Mouse (Mus musculus) stomach, postnatal 0 days (tissue): ENCODE results near the gene Sult3a1.

Experiments
- CTCF ChIP-seq: IDR thresholded peaks from 2 replicates; pipeline ENCODE4 v1.5.1; 2016; ENCODE audit warnings: antibody characterized with exemption, low read depth, mild to moderate bottlenecking, moderate library complexity
- EP300 ChIP-seq: optimal IDR thresholded peaks from 2 replicates; pipeline ENCODE3; 2016; ENCODE audit warnings: antibody characterized with exemption

DNA sequence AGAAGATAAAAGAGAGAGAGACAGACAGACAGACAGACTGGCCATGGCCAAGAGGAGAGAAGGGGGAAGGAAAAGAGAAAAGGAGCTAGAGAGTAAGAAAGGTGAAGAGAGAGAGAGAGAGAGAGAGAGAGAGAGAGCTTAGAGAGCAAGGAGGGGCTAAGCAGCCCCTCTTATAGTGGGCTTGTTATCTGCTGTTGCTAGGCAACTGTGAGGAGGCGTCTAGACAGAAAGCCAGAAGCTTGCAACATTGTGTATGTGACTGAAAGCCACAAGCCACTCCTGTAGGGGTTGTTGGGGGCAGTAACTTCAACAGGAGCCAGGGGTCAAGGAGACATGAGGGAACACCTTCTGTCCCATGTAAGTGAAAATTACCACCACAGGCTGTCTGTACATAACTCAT is 45.7 kb upstream of the Sult3a1 start:
- TF ChIP-seq EP300 (no peak), CTCF (no peak)
